Mouse (Mus musculus): ENCODE measurements around the gene Usp54.

Gene Usp54

GRCm38 (mm10) chr14:20615075-20615474 is 25.8 kb downstream of the Usp54 start:
- Histone ChIP-seq H3K36me3 (ENCODE audit: insufficient read depth, low read length) (0 out of 2 replicates have a peak, but pooled peaks cover 3% of the 10 kb centered on the region), H3K4me1 (replicated peaks; ENCODE audit: low read depth, low read length) (peaks cover 39% of the 10 kb centered on the region), H3K9me3 (ENCODE audit: low read length) (no peaks in the 10 kb centered on the region), H3K27me3 (ENCODE audit: insufficient read depth, low read length) (no peaks in the 10 kb centered on the region), H3K4me3 (replicated peaks; ENCODE audit: low read length) (no peak overlapping the region)
- no peak for TF ChIP-seq NANOG (IDR thresholded peaks at IDR 0.05; ENCODE audit: borderline replicate concordance, low read length)
- TF ChIP-seq CTCF (conservative IDR thresholded peaks at IDR 0.05; ENCODE audit: low read length), result no peak
- TF ChIP-seq POU5F1 (IDR thresholded peaks at IDR 0.05; ENCODE audit: borderline replicate concordance, low read length), result no peak

DNA sequence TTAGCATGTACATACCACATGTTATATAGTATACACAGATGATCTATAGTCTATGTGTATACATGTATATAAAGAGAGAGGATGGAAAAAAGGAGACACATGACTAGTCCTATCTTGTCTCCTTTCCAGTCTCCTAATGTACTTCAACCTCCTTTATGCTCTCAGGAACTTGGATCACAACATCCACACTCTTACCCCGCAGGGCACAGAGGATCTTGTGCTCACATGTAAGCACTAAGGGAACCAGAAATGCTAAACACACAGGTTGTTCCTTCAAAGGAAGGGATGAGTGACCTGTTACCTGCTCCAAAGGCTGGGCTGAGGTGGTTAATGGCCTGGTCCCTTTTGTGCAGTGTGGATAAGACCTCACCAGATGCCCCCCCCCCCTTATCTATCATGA is 28.0 kb downstream of the Usp54 start:
- 0 out of 2 replicates have a peak, but pooled peaks cover 3% of the 10 kb centered on the region for H3K36me3 ChIP-seq (ENCODE audit: insufficient read depth, low read length)
- H3K4me3 ChIP-seq (replicated peaks; ENCODE audit: low read length), result no peak overlapping the region
- peaks cover 26% of the 10 kb centered on the region for H3K4me1 ChIP-seq (replicated peaks; ENCODE audit: low read depth, low read length)
- no peaks in the 10 kb centered on the region for H3K9me3 ChIP-seq (ENCODE audit: low read length)
- no peak for TF ChIP-seq CTCF (conservative IDR thresholded peaks at IDR 0.05; ENCODE audit: low read length)
- no peak for TF ChIP-seq POU5F1 (IDR thresholded peaks at IDR 0.05; ENCODE audit: borderline replicate concordance, low read length)
- no peak for TF ChIP-seq NANOG (IDR thresholded peaks at IDR 0.05; ENCODE audit: borderline replicate concordance, low read length)
- no peaks in the 10 kb centered on the region for H3K27me3 ChIP-seq (ENCODE audit: insufficient read depth, low read length)

- Histone ChIP-seq H3K4me3 (replicated peaks; ENCODE audit: low read length) (no peak overlapping the region), H3K4me1 (replicated peaks; ENCODE audit: low read depth, low read length) (peaks cover 4% of the 10 kb centered on the region; the same call in 1 of the 2 replicates), H3K36me3 (ENCODE audit: insufficient read depth, low read length) (peaks cover 16% of the 10 kb centered on the region), H3K9me3 (ENCODE audit: low read length) (no peaks in the 10 kb centered on the region), H3K27me3 (ENCODE audit: insufficient read depth, low read length) (no peaks in the 10 kb centered on the region)
- TF ChIP-seq POU5F1 (IDR thresholded peaks at IDR 0.05; ENCODE audit: borderline replicate concordance, low read length) (no peak), CTCF (conservative IDR thresholded peaks at IDR 0.05; ENCODE audit: low read length) (no peak), NANOG (IDR thresholded peaks at IDR 0.05; ENCODE audit: borderline replicate concordance, low read length) (no peak)
Observed at GRCm38 (mm10) chr14:20610146-20610545, 30.7 kb downstream of the Usp54 start.

- no peaks in the 10 kb centered on the region for H3K27me3 ChIP-seq (ENCODE audit: insufficient read depth, low read length)
- H3K4me1 ChIP-seq (replicated peaks; ENCODE audit: low read depth, low read length), result peaks cover 4% of the 10 kb centered on the region; the same call in 1 of the 2 replicates
- no peak overlapping the region for H3K4me3 ChIP-seq (replicated peaks; ENCODE audit: low read length)
- no peak for TF ChIP-seq NANOG (IDR thresholded peaks at IDR 0.05; ENCODE audit: borderline replicate concordance, low read length)
- TF ChIP-seq POU5F1 (IDR thresholded peaks at IDR 0.05; ENCODE audit: borderline replicate concordance, low read length), result no peak
- TF ChIP-seq CTCF (conservative IDR thresholded peaks at IDR 0.05; ENCODE audit: low read length), result no peak
- peaks cover 16% of the 10 kb centered on the region for H3K36me3 ChIP-seq (ENCODE audit: insufficient read depth, low read length)
- H3K9me3 ChIP-seq (ENCODE audit: low read length), result no peaks in the 10 kb centered on the region
Observed at GRCm38 (mm10) chr14:20609519-20609918, 31.3 kb downstream of the Usp54 start.

DNA sequence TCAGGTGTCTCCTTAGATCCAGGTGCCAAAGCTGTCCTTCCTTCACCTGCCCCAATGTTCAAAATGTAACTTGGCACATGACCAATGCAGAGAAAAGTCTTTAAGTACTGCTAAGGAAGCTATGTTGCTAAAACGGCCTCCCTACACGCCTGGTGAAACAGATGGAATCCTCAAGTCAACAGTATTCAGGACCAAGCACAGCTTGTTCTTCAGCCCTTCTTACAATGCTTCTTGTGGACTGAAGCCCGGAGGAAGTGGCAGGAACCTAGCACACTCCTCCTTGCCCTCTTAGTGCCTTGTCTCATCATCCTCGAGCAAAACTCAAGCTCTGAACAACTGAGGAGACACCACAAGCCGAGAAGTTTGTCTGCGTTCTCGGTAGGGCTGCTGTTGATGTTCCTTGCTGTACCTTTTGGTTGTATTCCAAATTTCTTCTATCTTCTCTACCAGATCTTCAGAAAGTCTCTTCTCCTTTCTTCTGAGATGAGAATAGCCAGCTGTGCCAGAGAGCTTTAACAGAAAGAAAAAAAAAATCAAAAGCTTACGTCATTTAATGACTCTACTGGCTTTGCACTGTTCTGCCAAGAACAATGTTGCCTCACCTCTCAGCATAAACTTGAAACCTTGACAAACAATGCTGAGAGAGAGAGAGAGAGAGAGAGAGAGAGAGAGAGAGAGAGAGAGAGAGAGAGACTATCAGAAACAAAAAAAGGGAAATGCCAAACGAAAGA is 33.3 kb downstream of the Usp54 start:
- Histone ChIP-seq H3K9me3 (ENCODE audit: low read length) (no peaks in the 10 kb centered on the region), H3K36me3 (ENCODE audit: insufficient read depth, low read length) (peaks cover 16% of the 10 kb centered on the region), H3K4me3 (replicated peaks; ENCODE audit: low read length) (no peak overlapping the region), H3K27me3 (ENCODE audit: insufficient read depth, low read length) (no peaks in the 10 kb centered on the region), H3K4me1 (replicated peaks; ENCODE audit: low read depth, low read length) (peaks cover 4% of the 10 kb centered on the region; the same call in 1 of the 2 replicates)
- TF ChIP-seq POU5F1 (IDR thresholded peaks at IDR 0.05; ENCODE audit: borderline replicate concordance, low read length) (no peak), CTCF (conservative IDR thresholded peaks at IDR 0.05; ENCODE audit: low read length) (no peak), NANOG (IDR thresholded peaks at IDR 0.05; ENCODE audit: borderline replicate concordance, low read length) (no peak)

- Histone ChIP-seq H3K27me3 (ENCODE audit: insufficient read depth, low read length) (no peaks in the 10 kb centered on the region), H3K4me1 (replicated peaks; ENCODE audit: low read depth, low read length) (no peaks in the 10 kb centered on the region), H3K4me3 (replicated peaks; ENCODE audit: low read length) (no peak overlapping the region), H3K9me3 (ENCODE audit: low read length) (no peaks in the 10 kb centered on the region), H3K36me3 (ENCODE audit: insufficient read depth, low read length) (no peaks in the 10 kb centered on the region)
- no peak for TF ChIP-seq POU5F1 (IDR thresholded peaks at IDR 0.05; ENCODE audit: borderline replicate concordance, low read length)
Observed at GRCm38 (mm10) chr14:20601287-20601686, 39.6 kb downstream of the Usp54 start.

DNA sequence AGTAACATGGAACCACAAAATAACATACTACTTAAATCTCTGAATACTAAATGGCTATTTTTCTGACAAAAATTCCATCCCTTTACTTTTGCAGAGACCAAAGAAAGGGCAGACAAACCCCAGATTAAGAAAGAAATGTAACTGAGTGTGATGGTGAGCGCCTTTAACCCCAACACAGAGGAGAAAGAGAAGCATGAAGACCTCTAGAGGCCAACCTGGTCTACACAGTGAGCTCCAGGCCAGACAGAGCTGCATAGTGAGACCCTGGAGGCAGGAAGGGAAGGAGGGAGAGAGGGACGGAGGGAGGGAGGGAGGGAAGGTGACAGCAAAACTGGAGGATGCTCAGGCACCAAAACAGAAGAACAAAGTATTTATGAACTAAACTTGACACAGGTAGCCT is 40.7 kb downstream of the Usp54 start:
- no peaks in the 10 kb centered on the region for H3K9me3 ChIP-seq (ENCODE audit: low read length)
- no peak overlapping the region for H3K4me3 ChIP-seq (replicated peaks; ENCODE audit: low read length)
- TF ChIP-seq NANOG (IDR thresholded peaks at IDR 0.05; ENCODE audit: borderline replicate concordance, low read length), result no peak
- TF ChIP-seq POU5F1 (IDR thresholded peaks at IDR 0.05; ENCODE audit: borderline replicate concordance, low read length), result no peak
- no peak for TF ChIP-seq CTCF (conservative IDR thresholded peaks at IDR 0.05; ENCODE audit: low read length)
- H3K4me1 ChIP-seq (replicated peaks; ENCODE audit: low read depth, low read length), result peaks cover 4% of the 10 kb centered on the region; the same call in 1 of the 2 replicates
- no peaks in the 10 kb centered on the region for H3K27me3 ChIP-seq (ENCODE audit: insufficient read depth, low read length)
- H3K36me3 ChIP-seq (ENCODE audit: insufficient read depth, low read length), result no peaks in the 10 kb centered on the region

GRCm38 (mm10) chr14:20599542-20599941 is 41.3 kb downstream of the Usp54 start:
- Histone ChIP-seq H3K4me1 (replicated peaks; ENCODE audit: low read depth, low read length) (peaks cover 4% of the 10 kb centered on the region; the same call in 1 of the 2 replicates), H3K9me3 (ENCODE audit: low read length) (no peaks in the 10 kb centered on the region), H3K4me3 (replicated peaks; ENCODE audit: low read length) (no peak overlapping the region), H3K36me3 (ENCODE audit: insufficient read depth, low read length) (no peaks in the 10 kb centered on the region), H3K27me3 (ENCODE audit: insufficient read depth, low read length) (no peaks in the 10 kb centered on the region)
- TF ChIP-seq NANOG (IDR thresholded peaks at IDR 0.05; ENCODE audit: borderline replicate concordance, low read length), result no peak

GRCm38 (mm10) chr14:20595781-20596180 is 45.1 kb downstream of the Usp54 start:
- Histone ChIP-seq H3K9me3 (ENCODE audit: low read length) (no peaks in the 10 kb centered on the region), H3K4me3 (replicated peaks; ENCODE audit: low read length) (no peak overlapping the region), H3K36me3 (ENCODE audit: insufficient read depth, low read length) (0 out of 2 replicates have a peak, but pooled peaks cover 3% of the 10 kb centered on the region), H3K4me1 (replicated peaks; ENCODE audit: low read depth, low read length) (peaks cover 4% of the 10 kb centered on the region; the same call in 1 of the 2 replicates), H3K27me3 (ENCODE audit: insufficient read depth, low read length) (no peaks in the 10 kb centered on the region)
- TF ChIP-seq NANOG (IDR thresholded peaks at IDR 0.05; ENCODE audit: borderline replicate concordance, low read length) (no peak), POU5F1 (IDR thresholded peaks at IDR 0.05; ENCODE audit: borderline replicate concordance, low read length) (no peak), CTCF (conservative IDR thresholded peaks at IDR 0.05; ENCODE audit: low read length) (no peak)

Data from E14TG2a.4 (cell line).